Mouse (Mus musculus) adrenal gland, adult 18-20 months (tissue): ENCODE data around the gene Efhd2. TPM values are rescaled to one million over a fixed set of nuclear protein-coding genes. Genes with fewer than 3 reads are reported as not detected.

Experiments used
- DNase-seq, 2 experiments: peaks; one replicate each; pipeline ENCODE4 v3.0.0; 2021 to 2022; ENCODE audit warnings: low spot score in 2 of 2
- total RNA-seq, 2 experiments: library from RNA; stranded (reverse); gene quantifications; 1 replicate in 1 of 2; 2 replicates in 1 of 2; pipeline ENCODE4 v1.2.3; 2021

The Efhd2 gene
- total RNA-seq, 2 experiments from 2014 or later, result 26.3 to 28.4 TPM

DNA sequence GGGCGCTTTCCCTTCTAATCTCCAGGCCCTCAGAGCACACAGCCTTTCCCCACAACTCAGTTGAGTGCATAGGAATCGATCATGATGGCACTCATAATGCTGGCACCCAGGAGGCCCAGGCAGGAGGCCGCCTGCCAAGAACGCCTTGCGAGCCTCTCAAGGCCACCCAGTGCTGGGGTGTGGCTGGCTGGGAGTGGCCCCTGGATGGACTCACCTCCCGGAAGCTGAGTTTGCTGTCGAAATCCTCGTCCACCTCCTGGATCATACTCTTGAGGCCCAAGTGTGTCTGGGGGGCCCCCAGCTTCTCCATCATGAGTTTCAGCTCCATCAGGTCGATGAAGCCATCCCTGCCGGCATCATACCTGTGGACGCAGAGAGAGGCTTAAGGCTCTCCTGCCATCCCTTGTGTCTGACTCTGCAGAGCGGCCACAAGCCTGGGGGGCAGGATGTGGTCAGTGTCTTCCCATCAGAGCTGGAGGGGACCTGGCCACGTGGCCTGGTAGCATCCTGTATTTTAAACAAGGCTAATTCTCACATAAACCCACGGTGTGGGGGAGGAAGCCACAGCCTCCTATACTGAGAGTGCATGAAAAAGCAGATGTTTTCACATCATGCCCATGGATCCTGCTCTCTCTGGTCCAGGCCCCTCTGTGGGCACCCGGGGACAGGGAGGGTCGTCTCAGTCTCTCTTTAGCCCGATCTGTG is 13.0 kb downstream of the Efhd2 start:
- no peak for DNase-seq

DNA sequence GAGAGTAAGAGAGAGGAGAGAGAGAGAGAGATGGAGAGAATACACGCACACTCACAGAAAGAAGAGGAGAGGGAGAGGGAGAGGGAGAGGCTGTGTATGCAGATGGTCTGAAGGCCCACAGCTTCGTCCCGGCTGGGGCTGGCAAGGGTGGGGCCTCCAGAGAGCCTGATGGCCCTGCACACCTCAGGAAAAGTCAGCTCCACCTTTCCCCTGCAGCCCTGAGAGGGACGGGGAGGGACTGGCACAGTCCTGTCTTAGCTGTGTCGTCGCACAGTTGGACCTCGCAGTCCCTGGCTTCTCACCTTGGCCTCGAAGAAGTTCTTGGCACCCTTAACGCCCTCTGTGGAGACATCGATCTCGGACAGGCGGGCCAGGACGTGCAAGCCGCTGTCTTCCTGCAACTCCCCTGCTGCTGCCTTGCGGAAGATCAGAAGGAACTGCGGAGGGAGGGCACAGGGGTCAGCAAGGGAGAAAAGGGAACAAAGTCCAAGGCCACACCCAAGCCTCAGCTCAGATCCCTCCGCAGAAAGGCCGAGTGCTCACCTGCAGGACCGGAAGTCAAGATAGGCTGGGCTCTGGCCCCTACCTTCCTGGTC is 14.4 kb downstream of the Efhd2 start:
- DNase-seq, result no peak

DNA sequence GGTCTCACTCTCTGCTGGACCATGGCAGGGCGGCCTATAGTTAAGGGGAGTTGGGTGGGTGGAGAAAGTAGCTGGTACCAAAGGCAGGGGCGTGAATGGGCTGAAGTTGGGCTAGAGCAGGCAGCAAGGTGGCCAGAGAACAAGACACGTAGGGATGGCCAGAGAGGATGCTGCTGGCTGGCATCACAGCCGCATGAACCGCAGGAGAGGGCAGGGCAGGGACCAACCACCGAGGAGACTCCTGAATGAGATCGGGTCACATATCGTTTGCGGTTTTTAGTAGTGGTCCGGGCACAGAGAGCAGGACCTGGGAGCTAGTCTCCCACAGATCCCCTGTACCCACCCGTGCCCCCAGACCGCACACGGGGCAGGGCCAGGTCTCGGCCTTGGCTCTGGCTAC is 15.4 kb downstream of the Efhd2 start:
- no peak for DNase-seq

GRCm38 (mm10) chr4:141858501-141858900 is 16.2 kb downstream of the Efhd2 start:
- no peak for DNase-seq

DNA sequence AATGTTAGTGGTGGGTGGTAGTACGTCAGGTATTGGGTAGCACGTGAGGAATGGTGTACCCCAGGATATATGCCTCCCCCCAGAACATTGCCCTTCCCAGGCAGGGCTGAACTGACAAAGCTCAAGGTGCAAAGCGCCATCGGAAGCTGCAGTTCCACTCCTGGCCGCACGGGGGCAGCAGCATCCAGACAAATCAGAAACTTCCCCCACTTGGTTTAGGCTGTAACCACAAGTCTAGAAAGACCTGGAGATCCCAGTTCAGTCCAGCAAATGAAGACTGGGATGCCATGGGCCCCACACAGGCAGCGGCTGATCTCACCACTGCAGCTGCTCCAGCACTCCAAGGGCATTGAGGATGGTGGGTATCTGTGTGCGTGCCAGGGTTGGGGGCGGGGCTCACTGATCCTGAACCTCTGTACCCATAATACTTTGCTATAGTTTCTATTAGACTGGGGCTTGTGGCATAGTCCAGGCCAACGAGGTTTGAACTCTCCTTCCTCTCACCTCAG is 17.2 kb downstream of the Efhd2 start:
- peak; percentile 85 to 89 for DNase-seq

- DNase-seq, result peak; percentile 68 to 69
Measured at GRCm38 (mm10) chr4:141853437-141853836, 21.3 kb downstream of the Efhd2 start.

- DNase-seq, result no peak
Measured at GRCm38 (mm10) chr4:141845999-141846398, 28.7 kb downstream of the Efhd2 start, which contains the start of gene Ctrc. Ctrc (minus strand) TSS chr4:141846359.

GRCm38 (mm10) chr4:141834536-141835095 is 40.1 kb downstream of the Efhd2 start:
- DNase-seq, result no peak

GRCm38 (mm10) chr4:141833911-141834310 is 40.8 kb downstream of the Efhd2 start:
- no peak for DNase-seq

DNA sequence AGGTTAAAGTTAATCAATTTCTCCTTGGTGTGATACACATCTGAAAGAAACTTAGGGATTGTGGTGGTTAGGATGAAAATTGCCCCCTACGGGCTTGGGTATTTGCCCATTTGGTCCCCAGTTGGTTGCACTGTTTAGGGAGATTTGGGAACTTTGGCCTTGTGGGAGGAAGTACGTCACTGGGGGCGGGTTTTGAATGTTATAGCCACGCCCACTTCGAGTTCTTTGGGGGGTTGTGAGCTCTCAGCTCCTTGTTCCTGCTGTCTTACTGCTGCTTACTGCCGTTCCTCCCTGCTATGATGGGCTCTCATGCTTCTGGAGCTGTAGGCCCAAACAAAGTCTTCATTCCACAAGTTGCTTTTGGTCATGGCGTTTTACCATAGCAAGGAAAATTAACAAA is 43.4 kb downstream of the Efhd2 start:
- DNase-seq, result no peak

DNA sequence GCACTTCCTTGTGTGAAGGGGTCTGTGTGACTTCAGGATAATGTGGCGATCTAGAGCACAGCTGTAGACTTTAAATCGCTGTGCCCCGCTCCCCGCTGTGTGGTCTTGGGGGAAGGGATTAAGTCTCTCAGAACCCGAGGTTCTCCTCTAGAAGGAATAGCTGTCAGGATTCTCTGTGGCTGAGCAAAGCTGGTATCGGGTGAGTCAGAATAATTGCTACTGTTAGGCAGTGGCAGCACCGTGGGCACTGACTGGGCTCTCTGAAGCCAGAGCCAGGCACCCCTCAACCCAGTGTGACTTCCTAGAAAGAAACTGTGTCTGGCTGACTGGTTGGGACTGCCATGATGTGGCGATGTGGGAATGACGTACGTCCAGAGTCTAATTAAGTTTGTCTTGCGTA is 44.3 kb downstream of the Efhd2 start:
- DNase-seq, result no peak

DNA sequence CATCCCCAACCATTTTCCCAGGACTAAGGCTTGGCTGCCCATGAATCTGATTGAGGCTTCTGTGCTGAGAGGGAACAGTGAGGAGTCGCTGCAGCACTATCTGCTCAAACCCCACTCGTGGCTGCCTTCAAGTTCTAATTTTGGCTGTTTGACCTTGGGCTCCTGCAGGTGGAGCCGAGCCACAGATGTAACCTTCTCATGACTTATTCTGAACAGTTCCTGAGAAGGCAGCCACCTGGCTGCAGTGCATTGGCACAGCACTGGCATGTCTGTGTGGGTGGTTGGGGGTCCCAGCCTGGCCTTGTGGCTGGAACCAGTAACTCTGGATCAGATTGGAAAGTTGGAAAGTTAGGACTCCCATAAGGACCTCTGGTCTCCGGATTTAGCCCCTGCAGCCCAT is 46.5 kb downstream of the Efhd2 start:
- DNase-seq, result no peak

DNA sequence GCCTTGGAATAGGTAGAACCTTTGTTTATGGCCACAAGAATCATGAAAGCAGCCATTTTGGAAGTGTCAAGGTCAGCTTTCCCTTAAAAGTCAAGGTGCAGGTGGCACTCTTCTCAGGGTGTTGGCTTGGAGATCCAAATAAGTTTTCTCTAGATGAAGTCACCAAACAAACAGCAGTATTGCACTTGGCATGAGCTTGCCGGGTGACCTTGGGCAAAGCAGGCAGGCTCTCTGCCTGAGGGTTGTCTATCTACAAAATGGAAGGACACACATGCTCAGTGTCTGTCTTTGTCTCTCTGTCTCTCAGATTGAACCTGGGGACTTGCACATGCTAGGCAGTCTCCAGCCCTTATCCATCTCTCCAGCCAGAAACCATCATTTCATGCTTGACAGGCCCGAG is 47.3 kb downstream of the Efhd2 start:
- DNase-seq, result peak in 1 of 2 experiments; percentile 12

DNA sequence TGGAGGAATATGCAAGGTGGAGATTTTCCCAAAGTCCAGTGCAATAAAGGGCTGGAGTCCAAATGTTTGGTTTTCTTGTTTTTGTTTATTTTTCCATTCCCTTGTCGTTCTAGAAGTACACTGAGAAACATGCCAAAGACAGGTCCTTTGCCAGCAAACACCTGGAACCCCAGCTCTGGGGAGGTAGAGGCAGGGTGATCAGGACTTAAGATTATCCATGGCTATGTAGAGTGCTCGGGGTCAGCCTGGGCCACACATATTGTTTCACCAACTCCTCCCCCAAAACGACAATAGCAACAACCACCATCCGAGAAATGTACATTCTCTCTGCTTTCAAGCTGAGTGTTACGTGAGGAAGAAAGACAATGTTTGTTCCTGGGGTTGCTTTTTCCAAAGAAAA is 48.7 kb downstream of the Efhd2 start, which contains the start of gene Cela2a:
Cela2a (minus strand) TSS at position 101 of the 400 bp plus-strand sequence.
- DNase-seq, result no peak

GRCm38 (mm10) chr4:141822979-141823378 is 51.7 kb downstream of the Efhd2 start:
- DNase-seq, result no peak

- no peak for DNase-seq
Measured at GRCm38 (mm10) chr4:141822089-141822488, 52.6 kb downstream of the Efhd2 start.

- DNase-seq, result no peak
Measured at GRCm38 (mm10) chr4:141821178-141821577, 53.5 kb downstream of the Efhd2 start.

- DNase-seq, result no peak
Measured at GRCm38 (mm10) chr4:141819316-141819715, 55.4 kb downstream of the Efhd2 start.

DNA sequence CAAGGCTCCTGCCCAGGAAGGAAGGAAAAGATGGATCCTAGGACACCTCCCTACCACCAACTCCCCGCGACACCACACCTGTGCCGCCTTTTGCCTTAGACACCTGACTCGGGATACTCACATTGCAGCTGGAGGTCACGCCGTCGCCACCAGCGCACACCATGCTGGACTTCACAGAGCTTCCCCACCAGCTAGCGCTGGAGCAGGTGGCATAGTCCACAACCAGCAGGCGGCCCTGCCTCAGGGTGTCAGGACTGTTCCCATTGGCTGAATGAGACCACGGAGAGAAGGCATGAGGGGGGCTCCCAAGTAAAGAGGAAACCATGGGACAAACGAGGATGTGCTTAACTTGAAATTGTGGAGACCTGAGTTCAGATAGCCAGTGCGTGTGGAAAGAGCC is 55.9 kb downstream of the Efhd2 start:
- DNase-seq, result no peak

DNA sequence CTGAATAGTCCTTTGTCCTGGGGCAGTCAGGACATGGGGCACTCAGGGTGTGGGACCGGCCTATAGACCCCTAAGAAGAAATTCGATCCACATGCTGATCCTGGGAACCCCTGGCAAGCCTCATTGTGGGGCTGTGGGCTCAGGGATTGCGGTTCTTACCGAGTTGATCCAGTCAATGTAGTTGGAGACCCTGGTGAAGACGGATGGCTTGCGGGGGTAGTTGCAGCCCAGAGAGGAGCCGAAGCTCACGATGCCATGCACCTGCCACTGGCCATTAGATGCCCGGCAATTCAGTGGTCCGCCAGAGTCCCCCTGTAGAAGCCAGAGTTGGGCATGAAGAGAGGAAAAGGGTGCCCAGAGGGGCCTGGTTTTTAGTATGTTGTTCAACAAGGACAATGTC is 57.0 kb downstream of the Efhd2 start:
- DNase-seq, result no peak

GRCm38 (mm10) chr4:141816776-141817655 is 57.7 kb downstream of the Efhd2 start:
- DNase-seq, result no peak
